Mouse (Mus musculus): ENCODE measurements at regions not wholly inside any gene's neighbourhood (a gene's known extent, or its start where the extent isn't known, plus 50 kb on each side); places are given as distances from the start of the nearest gene placed in this dataset.
"Not testable (repeated sequence)": the region's sequence is repeated elsewhere in the genome, so short reads cannot be mapped to it uniquely, and the experiment has no call there.

DNA sequence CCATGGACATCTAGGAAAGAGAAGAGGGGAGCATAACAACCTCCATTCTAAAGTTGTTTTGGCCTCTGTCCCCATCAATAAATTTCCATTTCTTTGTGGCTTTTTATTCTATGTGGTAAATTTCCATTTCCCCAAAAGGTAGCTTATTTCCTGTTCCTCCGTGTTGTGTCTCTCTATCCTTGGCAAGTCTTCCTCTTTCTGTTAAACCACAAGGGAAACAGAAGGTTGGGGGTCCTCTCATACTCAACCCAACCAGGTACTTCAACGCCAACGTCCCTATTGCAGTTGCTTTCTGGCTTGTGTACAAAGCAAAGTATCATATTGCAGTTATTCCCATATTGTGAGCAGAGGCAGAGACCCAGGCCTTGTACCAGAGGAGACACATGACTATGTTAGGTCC lies 434.7 kb upstream of the Pdcd1 start:
- peak; percentile 24 for DNase-seq (ENCODE audit: low read depth, low spot score)
- Histone ChIP-seq H3K4me1 (ENCODE audit: control insufficient read depth in 1 of 2, insufficient read depth in 2 of 2, low read length in 2 of 2) (no peaks in the 10 kb centered on the region), H3K27me3 (ENCODE audit: control insufficient read depth in 1 of 2, insufficient read depth in 2 of 2, low read length in 2 of 2) (no peaks in the 10 kb centered on the region), H3K27ac (ENCODE audit: control insufficient read depth, low read depth, low read length) (no peak overlapping the region), H3K9ac (ENCODE audit: control insufficient read depth, low read depth, low read length, poor library complexity, severe bottlenecking) (no peak overlapping the region), H3K36me3 (ENCODE audit: control insufficient read depth in 1 of 2, insufficient read depth in 2 of 2, low read length in 2 of 2) (peaks cover 0 to 2% of the 10 kb centered on the region in 2 experiments; a peak in 1 of 4 replicates), H3K79me2 (ENCODE audit: control insufficient read depth, insufficient read depth, low read length, poor library complexity) (no peaks in the 10 kb centered on the region), H3K4me3 (ENCODE audit: control insufficient read depth in 1 of 2, insufficient read depth in 1 of 2, low read depth in 2 of 2, low read length in 2 of 2) (no peak overlapping the region), H3K9me3 (replicated peaks; ENCODE audit: insufficient read depth, low read length) (no peaks in the 10 kb centered on the region)
- TF ChIP-seq SIN3A (IDR thresholded peaks at IDR 0.05; ENCODE audit: low read length) (no peak), BHLHE40 (IDR thresholded peaks at IDR 0.05; ENCODE audit: borderline replicate concordance, low read depth, low read length) (no peak), HCFC1 (IDR thresholded peaks at IDR 0.05; ENCODE audit: low read depth, low read length) (no peak), GATA1 (IDR thresholded peaks at IDR 0.05; ENCODE audit: low read depth, low read length) (no peak), MAX (IDR thresholded peaks at IDR 0.05; ENCODE audit: low read length) (no peak), CTCF (IDR thresholded peaks at IDR 0.05 in 2 of 3, conservative IDR thresholded peaks at IDR 0.05 in 1 of 3; ENCODE audit: control insufficient read depth in 1 of 3, insufficient read depth in 1 of 3, low read depth in 2 of 3, low read length in 3 of 3, poor library complexity in 1 of 3, severe bottlenecking in 1 of 3) (no peak), CHD1 (IDR thresholded peaks at IDR 0.05; ENCODE audit: low read depth, low read length) (no peak)

DNA sequence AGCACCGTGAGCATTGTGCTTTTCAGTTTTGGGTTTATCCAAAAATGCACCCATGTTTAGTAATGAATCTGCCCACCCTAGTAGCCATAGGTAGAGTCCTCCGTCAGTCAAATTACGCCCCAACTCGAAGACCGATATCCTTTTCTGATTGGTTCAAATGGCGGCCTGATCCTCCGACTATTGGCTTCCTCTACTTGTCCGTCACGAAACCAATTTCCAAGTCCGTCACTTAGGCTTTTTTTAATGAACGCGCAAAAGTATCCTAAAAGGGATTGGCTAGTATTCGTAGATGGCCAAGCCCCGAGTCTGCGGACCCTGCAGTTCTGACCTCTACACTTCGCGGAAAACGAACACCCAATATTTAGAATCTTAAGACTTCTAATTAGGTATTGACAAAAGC lies 417.5 kb upstream of the Pdcd1 start:
- DNase-seq (ENCODE audit: low read depth, low spot score); H3K4me3 ChIP-seq (ENCODE audit: control insufficient read depth in 1 of 2, insufficient read depth in 1 of 2, low read depth in 2 of 2, low read length in 2 of 2); H3K9me3 ChIP-seq (replicated peaks; ENCODE audit: insufficient read depth, low read length); H3K36me3 ChIP-seq (ENCODE audit: control insufficient read depth in 1 of 2, insufficient read depth in 2 of 2, low read length in 2 of 2); H3K27me3 ChIP-seq (ENCODE audit: control insufficient read depth in 1 of 2, insufficient read depth in 2 of 2, low read length in 2 of 2); H3K79me2 ChIP-seq (ENCODE audit: control insufficient read depth, insufficient read depth, low read length, poor library complexity); H3K9ac ChIP-seq (ENCODE audit: control insufficient read depth, low read depth, low read length, poor library complexity, severe bottlenecking); H3K27ac ChIP-seq (ENCODE audit: control insufficient read depth, low read depth, low read length); H3K4me1 ChIP-seq (ENCODE audit: control insufficient read depth in 1 of 2, insufficient read depth in 2 of 2, low read length in 2 of 2): not testable (repeated sequence)

DNA sequence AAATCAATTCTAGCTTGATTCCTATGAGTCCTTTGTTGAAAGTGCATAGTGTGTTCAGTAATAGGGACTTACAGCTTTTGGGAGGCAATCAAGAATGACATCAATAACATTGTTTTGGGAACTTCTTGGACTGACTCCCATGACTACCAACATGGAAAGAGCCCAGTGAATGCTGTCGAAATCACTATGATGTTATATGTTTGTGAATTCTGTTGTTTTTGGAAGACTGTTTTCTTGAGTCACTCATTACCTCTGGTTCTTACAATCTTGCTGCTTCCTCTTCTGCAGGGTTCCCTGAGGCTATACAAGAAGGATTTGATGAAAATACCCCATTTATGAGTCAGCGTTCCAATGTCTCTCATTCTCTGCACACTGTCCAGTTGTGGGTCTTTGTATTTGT lies 371.4 kb upstream of the Pdcd1 start:
- no peaks in the 10 kb centered on the region for H3K9me3 ChIP-seq (replicated peaks; ENCODE audit: insufficient read depth, low read length)
- DNase-seq (ENCODE audit: low read depth, low spot score), result no peak
- H3K4me1 ChIP-seq (ENCODE audit: control insufficient read depth in 1 of 2, insufficient read depth in 2 of 2, low read length in 2 of 2), result no peaks in the 10 kb centered on the region
- no peaks in the 10 kb centered on the region for H3K79me2 ChIP-seq (ENCODE audit: control insufficient read depth, insufficient read depth, low read length, poor library complexity)
- no peak for TF ChIP-seq USF1 (IDR thresholded peaks at IDR 0.05; ENCODE audit: low read depth, low read length)
- TF ChIP-seq HCFC1 (IDR thresholded peaks at IDR 0.05; ENCODE audit: low read depth, low read length), result no peak
- no peak for TF ChIP-seq TBP (IDR thresholded peaks at IDR 0.05; ENCODE audit: low read depth, low read length)
- no peak for TF ChIP-seq MXI1 (IDR thresholded peaks at IDR 0.05; ENCODE audit: low read depth, low read length)
- no peak for TF ChIP-seq MAFK (IDR thresholded peaks at IDR 0.05; ENCODE audit: borderline replicate concordance, low read depth, low read length)
- no peak for TF ChIP-seq BHLHE40 (IDR thresholded peaks at IDR 0.05; ENCODE audit: borderline replicate concordance, low read depth, low read length)
- TF ChIP-seq TAL1 (IDR thresholded peaks at IDR 0.05; ENCODE audit: low read length), result no peak
- no peak for TF ChIP-seq MYC (IDR thresholded peaks at IDR 0.05; ENCODE audit: low read depth, low read length)
- no peak for TF ChIP-seq TCF12 (IDR thresholded peaks at IDR 0.05; ENCODE audit: low read depth, low read length)
- TF ChIP-seq E2F4 (IDR thresholded peaks at IDR 0.05; ENCODE audit: borderline replicate concordance, low read depth, low read length), result no peak
- no peak for TF ChIP-seq POLR2AphosphoS2 (IDR thresholded peaks at IDR 0.05; ENCODE audit: low read length)
- no peak for TF ChIP-seq MYB (IDR thresholded peaks at IDR 0.05; ENCODE audit: low read depth, low read length)
- TF ChIP-seq ETS1 (IDR thresholded peaks at IDR 0.05; ENCODE audit: low read depth, low read length), result no peak
- no peak for TF ChIP-seq RCOR1 (IDR thresholded peaks at IDR 0.05; ENCODE audit: low read depth, low read length)
- TF ChIP-seq CTCF (IDR thresholded peaks at IDR 0.05 in 2 of 3, conservative IDR thresholded peaks at IDR 0.05 in 1 of 3; ENCODE audit: control insufficient read depth in 1 of 3, insufficient read depth in 1 of 3, low read depth in 2 of 3, low read length in 3 of 3, poor library complexity in 1 of 3, severe bottlenecking in 1 of 3), result no peak
- no peak for TF ChIP-seq ZNF384 (IDR thresholded peaks at IDR 0.05; ENCODE audit: low read depth, low read length)
- TF ChIP-seq USF2 (IDR thresholded peaks at IDR 0.05; ENCODE audit: borderline replicate concordance in 1 of 2, insufficient read depth in 1 of 2, low read depth in 1 of 2, low read length in 2 of 2), result no peak
- H3K36me3 ChIP-seq (ENCODE audit: control insufficient read depth in 1 of 2, insufficient read depth in 2 of 2, low read length in 2 of 2), result no peaks in the 10 kb centered on the region; a peak in 1 of 4 replicates
- no peak overlapping the region for H3K9ac ChIP-seq (ENCODE audit: control insufficient read depth, low read depth, low read length, poor library complexity, severe bottlenecking)
- H3K27ac ChIP-seq (ENCODE audit: control insufficient read depth, low read depth, low read length), result no peak overlapping the region
- no peak overlapping the region for H3K4me3 ChIP-seq (ENCODE audit: control insufficient read depth in 1 of 2, insufficient read depth in 1 of 2, low read depth in 2 of 2, low read length in 2 of 2)
- H3K27me3 ChIP-seq (ENCODE audit: control insufficient read depth in 1 of 2, insufficient read depth in 2 of 2, low read length in 2 of 2), result no peaks in the 10 kb centered on the region

Measured in MEL (cell line).